10 mouse cellular contexts compared by ENCODE assay signal in the genomic region with DNA sequence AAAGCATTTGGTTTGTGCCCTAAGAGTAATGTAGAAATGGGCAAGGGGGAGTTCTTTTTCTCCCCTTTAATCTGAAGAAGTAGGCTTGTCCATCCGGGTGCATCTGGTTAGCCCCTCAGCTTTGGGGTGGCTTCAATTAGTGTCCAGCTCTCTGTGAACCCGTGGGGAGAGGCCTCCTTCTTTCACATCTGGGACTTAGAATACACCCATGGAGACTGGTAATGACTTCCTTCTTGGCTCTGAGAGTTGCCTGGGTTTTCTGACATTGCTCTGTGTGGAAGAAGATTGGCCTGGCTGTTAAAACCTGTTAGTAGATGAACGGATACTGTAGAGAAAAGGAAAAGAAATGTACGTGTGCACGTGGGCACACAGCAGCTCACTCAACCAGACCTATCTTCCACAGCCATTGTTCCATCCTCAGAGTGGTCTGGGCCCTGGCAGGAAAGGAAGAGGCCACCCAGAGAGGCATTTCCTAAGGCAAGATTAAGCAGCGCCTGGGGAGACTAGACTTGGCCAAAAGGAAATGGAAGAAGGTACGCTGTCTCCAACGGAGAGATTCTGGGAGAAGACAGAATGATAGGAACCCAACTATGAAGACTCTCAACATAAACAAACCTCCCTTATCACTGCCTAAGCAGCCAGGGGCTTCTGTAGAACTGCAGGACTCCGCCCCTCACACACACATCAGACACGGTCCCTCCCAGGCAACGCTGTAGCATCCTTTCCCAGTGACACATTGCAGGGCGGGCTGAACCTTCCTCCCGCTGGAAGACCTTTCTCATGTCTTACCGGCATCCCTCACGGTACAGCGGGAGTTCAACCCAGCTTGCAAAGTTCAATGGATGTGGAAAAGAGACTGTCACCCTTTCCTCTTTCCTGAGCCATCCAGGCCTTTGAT.
DNase-seq lines count a peak whose midpoint lies in the region; ATAC-seq and TF ChIP-seq lines count a peak whose summit lies in the region.
"Had no signal": no experiment of that assay in that cellular context is flagged by ENCODE, and none has a peak within 500 bp of the region (broad histone marks: within the 10 kb centered on the region; RNA-seq: fewer than 3 reads in every experiment).

No protein-coding gene starts in this region.

- H3K4me2 ChIP-seq in lung, embryonic 14.5 days = no peak overlapping the region
- no peak overlapping the region for H3K4me2 ChIP-seq in heart, embryonic 14.5 days (ENCODE audit: low read length)
- H3K4me2 ChIP-seq: embryonic facial prominence, embryonic 13.5 days had no signal

- H3K36me3 ChIP-seq in lung, embryonic 14.5 days (ENCODE audit: insufficient read depth) = no peaks in the 10 kb centered on the region
- H3K36me3 ChIP-seq in heart, embryonic 14.5 days (ENCODE audit: control insufficient read depth, insufficient read depth, low read length) = no peaks in the 10 kb centered on the region
- H3K36me3 ChIP-seq: embryonic facial prominence, embryonic 13.5 days had no signal

- intact Hi-C loops in gastrocnemius, postnatal 14 days (cut with DNase I; ENCODE audit: low total_unique reads) = no loop called here
- intact Hi-C loops in left cerebral cortex, postnatal 25 days (cut with DNase I) = no loop called here

- no peak overlapping the region for H3K4me3 ChIP-seq in lung, embryonic 14.5 days (ENCODE audit: low read depth, low read length)
- no peak overlapping the region for H3K4me3 ChIP-seq in heart, embryonic 14.5 days (ENCODE audit: control insufficient read depth in 1 of 2, insufficient read depth in 1 of 2, low read depth in 1 of 2, low read length in 2 of 2)
- H3K4me3 ChIP-seq: embryonic facial prominence, embryonic 13.5 days; myocyte had no signal

- H3K9me3 ChIP-seq in lung, embryonic 14.5 days (ENCODE audit: low read depth, low read length) = no peaks in the 10 kb centered on the region
- H3K9me3 ChIP-seq in heart, embryonic 14.5 days (ENCODE audit: control insufficient read depth, low read length) = no peaks in the 10 kb centered on the region
- H3K9me3 ChIP-seq: embryonic facial prominence, embryonic 13.5 days had no signal

- H3K9ac ChIP-seq in lung, embryonic 14.5 days = no peak overlapping the region
- H3K9ac ChIP-seq in heart, embryonic 14.5 days (ENCODE audit: low read length) = no peak overlapping the region
- H3K9ac ChIP-seq: embryonic facial prominence, embryonic 13.5 days had no signal

- no peak for ATAC-seq in lung, embryonic 14.5 days (ENCODE audit: insufficient read depth)
- ATAC-seq in heart, embryonic 14.5 days (ENCODE audit: insufficient number of reproducible peaks, insufficient read depth, low FRiP score, low read depth) = peak; percentile 76

- no peak for TF ChIP-seq CTCF in lung, embryonic 14.5 days (IDR thresholded peaks at IDR 0.05; ENCODE audit: low read depth)

- 46% methylated on average over 16 of the region's 16 CpGs for WGBS in lung, embryonic 14.5 days
- WGBS in heart, embryonic 14.5 days = 43% methylated on average over 16 of the region's 16 CpGs

- peak; percentile 24 for DNase-seq in gastrocnemius, adult 18-20 months (ENCODE audit: low spot score)
- DNase-seq in gastrocnemius, postnatal 14 days = no peak
- DNase-seq in lung, embryonic 14.5 days = peak; percentile 27
- DNase-seq in lung, adult 18-20 months = no peak
- peak; percentile 45 for DNase-seq in lung, postnatal 10 days
- no peak for DNase-seq in layer of hippocampus, adult 8-10 months (ENCODE audit: low spot score in 2 of 2)
- DNase-seq in left cerebral cortex, postnatal 25 days (ENCODE audit: low spot score in 2 of 2) = no peak

- H3K27me3 ChIP-seq in lung, embryonic 14.5 days (ENCODE audit: insufficient read depth, low read length) = no peaks in the 10 kb centered on the region
- H3K27me3 ChIP-seq in heart, embryonic 14.5 days (ENCODE audit: control insufficient read depth, insufficient read depth, low read length) = no peaks in the 10 kb centered on the region

- no peak overlapping the region for H3K27ac ChIP-seq in lung, embryonic 14.5 days (ENCODE audit: low read depth)
- peak overlapping the region; percentile 39 to 62 for H3K27ac ChIP-seq in heart, embryonic 14.5 days (replicated peaks in 1 of 2; ENCODE audit: control insufficient read depth in 1 of 2, insufficient read depth in 1 of 2, low read depth in 2 of 2, low read length in 2 of 2)
- H3K27ac ChIP-seq: embryonic facial prominence, embryonic 13.5 days had no signal

- peaks cover 7% of the 10 kb centered on the region; the same call in 1 of the 2 replicates for H3K4me1 ChIP-seq in lung, embryonic 14.5 days (ENCODE audit: insufficient read depth)
- peaks cover 3 to 18% of the 10 kb centered on the region in 2 experiments; a peak in 3 of 4 replicates for H3K4me1 ChIP-seq in heart, embryonic 14.5 days (ENCODE audit: control insufficient read depth in 2 of 2, insufficient read depth in 2 of 2, low read length in 2 of 2)

Comparison
In these comparisons a context has a peak if more than half of its experiments do, and no peak if none do; other contexts are left out.
1. DNase-seq: peak in gastrocnemius, adult 18-20 months (single experiment), lung, embryonic 14.5 days (single experiment) and lung, postnatal 10 days (single experiment); none in gastrocnemius, postnatal 14 days (single experiment), lung, adult 18-20 months (0 of 2), layer of hippocampus, adult 8-10 months (0 of 2) and left cerebral cortex, postnatal 25 days (0 of 2).